Mouse (Mus musculus) brain, adult 2 months (tissue): ENCODE results near the gene Teddm1b.
A peak's percentile ranks its signal among the peaks of the same experiment; 100 is the strongest.

Experiments used
- DNase-seq: peaks from one replicate; pipeline ENCODE4 v3.0.0; 2011; ENCODE audit warnings: low read depth, low spot score

The Teddm1b gene

DNA sequence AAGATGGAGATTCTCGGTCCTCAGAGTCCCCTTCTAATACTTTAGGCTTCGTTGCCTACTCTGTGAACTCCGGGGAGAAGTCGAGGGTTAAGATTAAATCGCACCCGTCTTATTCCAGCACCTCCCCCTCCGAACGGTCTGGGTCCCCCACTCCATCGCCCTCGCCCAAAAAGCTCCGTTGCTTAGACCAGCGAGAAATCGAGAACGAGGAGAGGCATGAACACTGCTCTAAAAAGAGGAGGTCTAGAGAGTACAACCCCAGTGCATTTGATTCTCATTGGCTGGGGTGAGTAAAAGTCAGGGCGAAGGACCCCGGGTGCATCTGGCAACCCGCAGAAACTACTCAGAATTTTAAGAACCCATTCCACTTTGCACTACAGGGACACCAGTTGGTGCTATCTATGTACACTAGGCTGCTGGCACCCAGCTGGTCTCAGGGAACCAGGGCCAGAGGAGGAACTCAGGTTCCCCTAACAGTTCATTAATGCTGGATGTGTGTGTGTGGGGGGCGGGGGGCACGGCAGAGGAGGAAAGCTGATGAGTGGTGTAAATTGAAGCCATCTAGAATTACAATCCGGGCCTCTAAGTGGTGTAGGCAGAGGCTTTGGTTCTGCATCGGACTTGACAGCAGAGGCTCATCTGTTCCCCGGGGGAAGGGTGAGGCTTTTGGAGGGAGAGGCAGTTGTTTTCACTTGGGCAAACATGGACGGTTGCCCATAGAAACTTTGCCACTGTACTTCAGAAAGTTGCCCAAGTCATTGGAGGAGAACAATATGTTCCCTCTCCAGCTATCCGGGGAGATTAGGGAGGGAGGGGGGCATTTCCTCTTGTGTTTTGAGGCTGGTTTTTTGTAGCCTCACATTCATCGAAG lies 26.9 kb downstream of the Teddm1b start:
- peak; percentile 53 for DNase-seq

- no peak for DNase-seq
These were observed 28.9 kb downstream of the Teddm1b start for GRCm38 (mm10) chr1:153903006-153903405.

GRCm38 (mm10) chr1:153904236-153904635 lies 30.1 kb downstream of the Teddm1b start:
- peak; percentile 66 for DNase-seq

GRCm38 (mm10) chr1:153905884-153906283 lies 31.7 kb downstream of the Teddm1b start:
- no peak for DNase-seq

DNA sequence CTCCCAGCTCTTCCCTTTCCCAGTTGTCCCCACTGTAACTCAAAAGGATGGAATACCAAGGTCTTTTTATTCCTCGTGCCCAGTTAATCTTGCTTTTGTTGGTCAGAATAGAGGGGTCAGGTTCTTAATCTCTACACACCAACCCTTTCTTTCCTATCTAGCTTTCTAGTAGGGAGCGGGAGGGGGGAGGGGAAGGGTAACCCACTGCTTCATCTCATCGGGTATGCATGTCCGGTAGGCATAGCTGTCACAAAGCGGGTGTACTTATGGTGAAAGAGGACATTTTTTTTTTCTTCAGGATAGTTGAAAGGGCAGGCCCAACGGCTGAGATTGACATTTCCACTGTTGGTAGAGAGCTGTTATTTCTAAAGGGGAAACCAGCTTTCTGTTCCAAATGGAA lies 34.1 kb downstream of the Teddm1b start:
- no peak for DNase-seq

DNA sequence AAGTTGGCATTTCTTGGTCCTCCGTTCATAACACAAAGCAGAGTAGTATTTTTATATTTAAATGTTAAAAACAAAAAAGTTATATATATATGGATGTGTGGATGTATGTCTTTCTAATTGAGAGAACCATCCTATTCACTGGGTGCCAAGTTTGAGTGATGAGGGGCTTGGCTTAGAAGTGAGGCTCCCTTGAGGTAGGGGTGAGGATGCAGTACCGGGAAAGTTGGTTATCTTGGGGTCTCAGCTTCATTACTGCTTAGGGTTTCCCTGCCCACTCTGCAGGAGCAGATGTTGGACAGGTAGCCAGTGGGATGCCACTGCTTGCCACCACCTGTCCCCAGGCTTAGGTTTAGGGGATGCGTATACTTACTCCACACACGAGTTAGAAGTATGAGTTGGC lies 34.6 kb downstream of the Teddm1b start:
- no peak for DNase-seq

DNA sequence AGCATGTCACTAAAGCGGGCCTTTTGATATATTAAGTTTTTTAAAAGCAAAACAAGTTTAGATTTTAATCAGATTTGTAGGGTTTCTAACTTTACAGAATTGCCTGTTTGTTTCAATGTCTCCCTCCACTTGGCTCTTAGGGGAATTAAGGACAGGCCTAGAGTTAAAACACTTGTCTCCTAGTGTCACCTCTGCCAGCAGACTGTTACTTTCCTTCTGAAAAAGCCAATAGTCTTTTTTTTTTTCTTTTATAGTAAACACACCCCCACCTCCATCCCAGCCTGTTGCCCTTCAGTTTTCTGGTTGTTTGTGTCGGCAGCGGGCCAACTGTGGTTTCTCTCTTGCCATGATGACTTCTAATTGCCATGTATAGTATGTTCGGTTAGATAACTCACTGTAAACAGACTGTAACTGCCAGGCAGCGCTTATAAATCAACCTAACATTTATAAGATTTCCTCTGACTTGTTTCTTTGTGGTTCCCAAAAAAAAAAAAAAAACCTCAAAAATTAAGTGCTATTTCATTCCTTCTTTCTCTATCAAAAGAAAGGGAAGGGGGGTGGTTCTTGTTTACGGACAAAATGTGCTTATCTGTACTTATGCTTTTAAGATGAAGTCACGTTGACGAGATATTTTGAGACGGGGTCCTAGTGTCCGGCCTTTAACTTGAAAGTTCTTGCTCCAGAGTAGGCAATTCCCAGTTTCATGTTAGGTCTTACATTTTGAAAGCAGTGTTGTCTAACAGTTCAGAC lies 35.2 kb downstream of the Teddm1b start:
- no peak for DNase-seq

DNA sequence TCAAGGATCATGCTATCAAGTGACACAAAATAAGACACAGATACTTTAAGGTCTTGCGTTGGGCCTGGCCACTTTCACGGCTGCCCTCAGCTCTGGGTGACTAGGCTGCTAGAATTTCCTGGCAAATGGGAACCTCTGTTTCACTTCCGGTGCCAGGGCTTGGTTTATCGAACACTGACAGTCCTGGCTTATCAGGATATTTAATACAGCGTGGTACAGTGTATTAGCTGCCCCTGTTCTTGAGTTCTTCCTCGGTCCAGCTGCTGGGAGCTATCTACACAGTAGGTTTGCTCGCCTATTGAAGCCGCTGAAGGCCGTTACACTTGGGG lies 35.8 kb downstream of the Teddm1b start:
- no peak for DNase-seq

GRCm38 (mm10) chr1:153910423-153910822 lies 36.3 kb downstream of the Teddm1b start:
- peak; percentile 34 for DNase-seq

- no peak for DNase-seq
These were observed 37.2 kb downstream of the Teddm1b start for GRCm38 (mm10) chr1:153911276-153911795.

DNA sequence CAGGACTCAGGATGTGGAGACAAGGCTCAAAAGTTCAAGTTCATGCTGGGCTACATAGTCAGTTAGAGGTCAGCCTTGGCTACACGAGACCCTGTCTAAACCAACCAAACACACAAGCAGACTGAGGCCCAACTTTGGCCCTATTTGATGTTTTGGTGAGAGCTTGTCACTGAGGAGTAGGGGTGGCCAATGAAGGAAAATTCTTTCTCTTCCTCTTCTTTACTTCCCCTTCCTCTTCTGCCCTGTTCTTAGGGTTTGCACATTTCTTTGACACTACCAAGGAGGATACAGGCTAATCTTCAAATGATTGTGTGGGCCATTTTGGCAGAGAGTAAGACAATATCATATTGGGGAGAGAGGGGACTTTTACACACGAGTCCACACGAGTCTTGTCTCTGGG lies 39.7 kb downstream of the Teddm1b start:
- DNase-seq: no peak

DNA sequence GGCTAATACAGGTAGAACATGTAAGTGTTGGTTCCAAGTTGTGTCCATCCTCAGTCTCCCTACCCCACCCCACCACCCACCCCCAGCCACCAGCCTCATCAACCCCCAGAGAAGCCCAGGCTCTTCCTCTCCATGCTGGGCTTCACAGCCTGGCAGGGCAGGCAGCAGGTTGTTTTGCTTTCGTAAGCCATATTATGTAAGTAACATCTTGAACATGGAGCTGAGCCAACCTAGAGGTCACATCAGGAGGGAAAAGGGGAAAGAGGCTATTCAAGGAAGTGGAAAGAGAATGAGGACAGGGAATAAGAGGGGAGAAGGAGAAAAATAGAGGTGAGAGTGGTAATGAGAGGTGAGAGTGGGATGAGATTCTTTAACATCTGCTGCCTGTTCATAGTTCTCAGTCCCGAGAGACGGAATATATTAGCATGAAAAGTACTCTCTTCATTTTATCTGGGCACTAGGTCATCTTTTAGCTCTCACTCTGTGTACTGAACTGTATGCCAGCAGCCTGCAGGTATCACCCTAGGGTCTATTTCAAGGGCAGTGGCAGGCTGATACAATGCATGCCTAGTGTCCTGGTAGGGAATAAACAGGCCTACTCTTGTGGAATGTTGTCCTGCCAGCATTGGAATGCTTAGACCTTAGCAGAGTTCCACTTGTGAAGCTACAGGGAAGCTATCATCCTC lies 44.5 kb downstream of the Teddm1b start:
- DNase-seq: no peak

- DNase-seq: no peak
These were observed 47.5 kb downstream of the Teddm1b start for GRCm38 (mm10) chr1:153921642-153922041.

- no peak for DNase-seq
These were observed 48.5 kb downstream of the Teddm1b start for GRCm38 (mm10) chr1:153922571-153923021.

- no peak for DNase-seq
These were observed 50.5 kb downstream of the Teddm1b start for GRCm38 (mm10) chr1:153924395-153925385.
